Mouse (Mus musculus) gonadal fat pad, adult 2 months (tissue): ENCODE data around the gene Peli2. TPM values are rescaled to one million over a fixed set of nuclear protein-coding genes. Genes with fewer than 3 reads are reported as not detected.

Experiments used
- DNase-seq: peaks from one replicate; pipeline ENCODE4 v3.0.0-alpha.2; 2012; ENCODE audit warnings: low read depth
- polyA plus RNA-seq: library from polyadenylated mRNA; depleted of rRNA; stranded (reverse); fragments of >200 nt; gene quantifications from 2 replicates; pipeline ENCODE4 v1.2.3, GENCODE M21; 2012

Gene Peli2
- polyA plus RNA-seq, 1 experiment: 31.4 TPM

DNA sequence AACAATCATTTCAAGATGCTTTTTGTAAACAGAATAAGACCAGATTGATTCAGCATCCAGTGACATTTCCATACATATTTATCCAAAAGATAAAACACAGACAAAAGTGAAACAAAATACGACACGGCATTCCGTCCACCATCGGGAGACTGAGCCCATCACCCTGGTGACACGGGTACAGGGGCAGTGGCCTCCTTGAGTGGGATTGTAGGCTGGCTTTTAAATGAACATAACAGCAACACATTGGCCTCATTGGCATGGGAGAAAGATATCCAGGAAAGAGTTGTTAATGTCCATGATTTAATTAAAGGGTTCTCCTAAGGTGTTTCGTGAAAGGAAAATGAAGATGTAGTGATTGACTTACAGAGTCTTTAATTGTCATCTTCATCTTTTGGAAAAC is 5.3 kb downstream of the Peli2 start:
- DNase-seq: no peak

DNA sequence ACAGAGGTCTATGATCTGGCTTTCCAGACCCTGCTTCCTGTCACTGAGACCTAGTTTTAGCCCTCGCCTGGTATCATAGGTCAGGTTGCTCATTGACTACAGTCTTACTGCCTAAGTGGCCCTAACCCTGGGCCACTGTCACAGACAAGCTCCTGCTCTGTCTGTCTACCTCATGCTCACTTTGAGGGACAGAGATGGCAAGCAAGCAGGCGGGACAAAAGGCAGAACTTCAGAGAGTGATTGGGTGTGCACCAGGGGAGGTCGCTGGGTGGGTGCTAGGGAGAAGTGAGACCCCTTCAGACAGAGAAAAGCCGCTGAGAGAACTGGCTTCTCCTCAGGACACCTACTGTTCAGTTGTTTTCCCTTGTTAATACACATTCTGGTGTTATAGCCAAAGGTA is 6.3 kb downstream of the Peli2 start:
- no peak for DNase-seq

- no peak for DNase-seq
Observed at GRCm38 (mm10) chr14:48127609-48128185, 7.1 kb downstream of the Peli2 start.

DNA sequence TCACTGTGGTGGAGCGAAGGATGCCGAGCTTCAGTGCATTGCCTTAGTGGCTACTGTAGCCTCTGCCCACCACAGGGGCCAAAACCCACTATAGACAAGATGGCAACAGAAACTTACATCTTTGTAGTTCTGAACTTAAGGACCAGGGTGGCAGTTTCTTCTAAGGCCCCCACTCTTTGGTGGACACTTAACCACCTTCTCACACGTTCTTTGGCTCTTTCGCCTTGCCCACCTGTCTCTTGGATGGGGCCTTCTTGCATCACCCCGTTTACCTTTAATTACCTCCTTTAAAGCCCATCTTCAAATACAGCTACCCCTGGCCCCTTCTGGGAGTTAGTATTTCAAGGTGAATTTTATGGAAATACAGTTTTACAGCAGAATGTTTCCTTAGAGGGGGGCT is 8.1 kb downstream of the Peli2 start:
- DNase-seq: no peak

GRCm38 (mm10) chr14:48130021-48130420 is 9.4 kb downstream of the Peli2 start:
- DNase-seq: no peak

DNA sequence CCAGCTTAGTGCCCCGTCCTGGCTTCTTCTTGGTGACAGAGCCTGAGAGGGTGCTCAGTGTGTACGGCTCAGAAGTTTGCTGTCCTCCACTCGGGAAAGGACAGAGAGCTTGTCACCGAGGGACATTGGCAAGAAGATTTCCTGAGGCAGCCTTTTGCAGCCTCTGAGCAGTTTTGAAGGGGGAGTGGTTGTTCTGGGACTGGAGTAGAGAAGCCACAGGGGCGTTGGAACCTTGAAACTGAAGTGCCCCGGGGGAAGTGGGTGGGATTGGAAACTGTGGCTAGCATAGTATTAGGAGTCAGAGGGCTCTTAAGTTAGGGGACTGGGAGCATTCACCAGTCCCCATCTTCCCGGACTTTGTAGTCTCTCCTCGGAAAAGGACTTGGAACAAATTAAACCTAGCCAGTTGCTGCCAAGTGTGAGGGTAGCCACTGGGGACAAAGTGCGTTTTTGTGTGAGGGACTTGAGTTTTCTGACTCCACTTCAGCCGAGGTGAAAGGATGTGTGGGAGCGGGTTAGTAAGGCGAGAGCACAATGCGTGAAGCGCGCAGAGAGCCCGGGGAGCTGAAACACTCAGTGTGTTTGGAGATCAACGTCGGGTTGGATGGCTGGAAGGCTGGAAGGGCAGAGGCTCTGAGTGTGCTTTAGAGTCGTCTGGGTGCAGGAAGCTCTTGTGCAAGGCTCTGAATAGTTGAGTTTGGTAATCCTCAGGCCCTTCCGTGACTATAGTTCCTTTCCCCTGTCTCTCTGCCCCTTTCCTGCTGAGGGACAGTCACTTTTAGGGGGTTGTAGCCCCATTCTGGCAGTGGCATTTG is 10.3 kb downstream of the Peli2 start:
- DNase-seq: no peak

DNA sequence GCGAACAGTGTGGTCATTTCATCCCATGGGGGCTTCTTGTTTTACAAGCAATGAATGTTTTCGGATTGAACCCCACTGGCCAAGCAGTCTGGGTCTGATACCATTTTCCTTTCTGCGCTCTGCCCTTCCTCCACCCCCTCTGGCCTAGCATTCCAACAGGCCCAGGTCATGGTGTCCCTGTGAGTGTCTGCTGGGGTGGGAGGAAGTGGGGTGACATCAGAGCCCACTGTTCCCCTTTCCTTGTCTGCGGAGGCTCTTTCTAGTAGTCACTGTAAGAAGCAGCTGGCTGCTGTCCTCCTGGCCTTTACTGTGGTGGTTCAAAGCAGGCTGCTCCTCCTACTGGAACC is 10.9 kb downstream of the Peli2 start:
- DNase-seq: no peak

DNA sequence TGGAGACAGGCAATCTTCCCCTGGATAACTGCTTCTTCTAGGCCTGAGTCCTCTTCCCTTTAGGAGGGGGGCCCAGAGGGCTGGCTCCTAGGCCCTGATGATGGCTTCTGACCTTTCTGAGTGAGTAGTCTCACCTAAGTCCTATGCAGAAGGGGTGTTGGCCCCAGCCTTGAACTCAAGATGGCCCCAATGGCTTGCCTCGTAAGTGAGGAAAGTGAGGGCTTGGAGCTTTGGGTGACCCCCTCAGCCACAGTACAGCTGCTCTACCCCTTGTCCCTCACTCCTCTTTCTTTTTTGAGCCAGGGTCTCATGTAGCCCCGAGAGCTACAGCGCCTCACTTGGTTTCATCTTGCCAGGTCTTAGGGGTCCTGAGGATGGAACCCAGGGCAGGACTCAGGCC is 11.6 kb downstream of the Peli2 start:
- no peak for DNase-seq

- no peak for DNase-seq
Observed at GRCm38 (mm10) chr14:48132865-48133802, 12.5 kb downstream of the Peli2 start.

DNA sequence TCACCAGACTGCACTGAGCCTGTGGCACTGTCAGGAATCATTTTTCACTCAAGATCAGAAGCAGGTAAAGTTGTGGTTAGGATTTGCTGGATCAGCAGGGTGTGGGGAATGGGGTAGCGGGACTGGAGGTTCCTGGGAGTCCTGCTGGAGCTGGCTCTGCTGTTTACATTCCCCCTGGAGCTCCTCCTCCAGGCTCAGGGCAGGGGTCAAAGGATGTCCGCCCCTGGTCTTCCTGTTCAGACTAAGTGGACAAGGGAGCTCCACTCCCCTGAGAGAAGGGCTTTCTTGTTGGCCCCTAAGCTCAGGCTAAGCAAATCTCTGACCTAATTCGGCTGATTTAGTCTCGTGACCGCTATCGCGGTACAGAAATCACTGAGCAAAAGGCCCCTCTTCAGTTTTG is 13.7 kb downstream of the Peli2 start:
- no peak for DNase-seq

DNA sequence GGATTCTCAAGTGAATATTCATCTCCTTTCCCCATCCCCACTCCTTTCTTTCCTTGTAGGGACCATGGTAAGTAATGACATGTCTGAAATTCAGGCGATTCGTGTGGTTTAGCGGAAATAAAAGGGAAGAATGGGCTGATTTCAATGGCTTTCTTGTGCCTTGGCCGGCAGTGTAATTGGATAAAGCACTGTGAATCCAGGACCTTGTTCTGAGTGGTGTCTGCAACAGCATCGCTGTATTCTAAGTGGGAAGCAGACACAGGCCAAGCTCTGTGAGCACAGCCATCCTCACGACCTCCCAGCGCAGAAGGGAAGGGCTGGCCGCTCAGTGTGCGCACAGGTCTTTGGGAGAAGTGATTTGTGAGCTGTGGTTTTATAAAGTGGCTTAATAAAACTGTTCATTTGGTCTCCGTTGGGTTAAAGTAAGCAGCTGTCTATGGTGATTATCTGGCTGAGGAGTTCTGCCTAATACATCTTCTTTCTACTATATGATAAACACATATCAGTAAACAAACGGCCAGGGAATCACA is 15.3 kb downstream of the Peli2 start:
- DNase-seq: no peak

DNA sequence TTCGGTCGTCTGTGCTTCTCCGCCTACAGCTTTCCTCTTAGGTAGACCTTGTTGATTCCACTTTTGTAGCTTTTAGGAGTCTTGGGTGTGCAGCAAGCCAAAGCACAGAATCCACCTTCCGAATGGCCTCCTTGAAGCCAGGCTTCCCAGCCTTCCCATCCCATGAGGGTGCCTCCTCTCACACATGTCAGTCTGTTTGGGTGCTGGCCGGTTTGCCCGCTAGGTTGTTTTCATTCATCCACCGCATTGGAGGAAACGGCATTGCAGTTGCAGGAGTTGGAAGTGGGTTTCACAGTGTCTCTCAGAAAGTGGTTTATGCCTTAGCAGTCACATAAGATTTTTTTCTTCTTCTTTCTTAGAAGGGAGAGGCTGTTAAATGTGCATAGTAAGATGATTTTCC is 17.1 kb downstream of the Peli2 start:
- DNase-seq: no peak

DNA sequence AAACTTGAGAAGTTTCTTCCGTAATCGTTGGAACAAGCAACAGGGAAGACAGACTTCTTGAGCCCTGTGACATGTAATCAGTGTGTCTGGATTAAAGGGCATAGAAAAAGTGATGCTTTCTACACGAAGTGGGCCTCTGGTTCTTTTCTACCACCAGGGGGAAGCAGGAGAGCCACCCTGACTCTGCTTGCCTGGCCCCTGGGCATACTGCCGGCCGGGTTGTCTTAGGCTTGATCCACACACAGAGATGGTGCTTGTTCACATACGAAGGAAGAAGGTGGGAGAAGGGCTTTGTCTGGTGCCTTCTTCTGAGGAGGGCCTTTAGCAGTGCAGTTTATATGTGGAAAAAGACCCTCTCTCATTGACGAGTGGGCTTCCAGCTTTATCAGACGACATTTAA is 17.5 kb downstream of the Peli2 start:
- DNase-seq: no peak

GRCm38 (mm10) chr14:48139409-48139808 is 18.8 kb downstream of the Peli2 start:
- DNase-seq: no peak

GRCm38 (mm10) chr14:48141694-48142093 is 21.1 kb downstream of the Peli2 start:
- no peak for DNase-seq

DNA sequence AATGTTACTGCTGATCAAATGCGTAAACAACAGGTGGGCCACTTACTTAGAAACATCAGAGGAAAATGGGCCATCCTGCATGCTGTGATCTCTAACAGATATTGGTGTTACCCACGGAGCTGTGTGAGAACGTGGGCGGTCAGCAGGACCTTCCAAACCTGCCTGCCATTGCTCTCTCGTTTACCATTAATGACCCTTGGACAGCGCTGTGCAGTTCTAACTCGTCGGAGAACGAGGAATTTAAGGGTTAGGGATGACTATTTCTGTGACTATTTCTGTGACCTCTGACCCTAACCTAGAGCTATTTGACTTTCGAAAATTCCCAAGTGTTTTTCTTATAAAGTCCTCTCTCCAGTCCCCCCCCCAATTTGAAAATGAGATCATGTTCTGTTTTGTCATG is 22.1 kb downstream of the Peli2 start:
- no peak for DNase-seq

DNA sequence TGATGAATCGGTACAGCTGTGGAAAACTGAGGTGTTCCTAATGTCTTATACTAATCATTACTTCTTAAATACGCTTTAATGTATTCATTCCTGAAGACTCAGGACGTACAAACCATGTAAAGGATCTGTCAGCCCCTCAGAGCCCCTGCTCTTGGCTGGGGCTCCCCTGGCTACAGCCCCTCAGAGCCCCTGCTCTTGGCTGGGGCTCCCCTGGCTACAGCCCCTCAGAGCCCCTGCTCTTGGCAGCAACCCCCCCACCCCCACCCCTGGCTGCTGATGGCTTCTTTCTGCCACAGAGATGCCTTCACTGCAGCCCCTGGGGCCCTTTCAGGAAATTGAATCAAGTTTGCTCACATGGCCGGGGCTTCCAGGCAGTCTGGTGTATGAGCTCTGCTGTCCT is 22.5 kb downstream of the Peli2 start:
- DNase-seq: no peak

GRCm38 (mm10) chr14:48144330-48144729 is 23.7 kb downstream of the Peli2 start:
- no peak for DNase-seq

DNA sequence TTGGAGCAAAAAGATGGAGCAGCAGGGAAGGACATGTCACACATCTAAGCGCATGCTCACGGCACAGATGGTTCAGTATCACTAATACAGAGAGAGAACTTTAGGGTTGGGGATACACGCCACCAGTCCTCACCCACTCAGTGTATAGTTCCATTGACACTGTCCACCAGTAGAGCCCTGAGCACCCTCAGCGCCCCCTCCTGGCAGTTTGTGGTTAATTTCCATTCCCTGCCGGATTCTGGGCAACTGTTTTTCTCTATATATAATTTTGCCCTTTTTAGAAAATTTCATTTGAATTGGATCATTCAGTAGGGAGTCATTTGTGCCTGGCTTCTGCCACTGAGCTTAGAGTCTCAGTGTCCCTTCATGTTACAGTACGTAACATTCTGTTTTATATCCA is 27.1 kb downstream of the Peli2 start:
- DNase-seq: no peak

DNA sequence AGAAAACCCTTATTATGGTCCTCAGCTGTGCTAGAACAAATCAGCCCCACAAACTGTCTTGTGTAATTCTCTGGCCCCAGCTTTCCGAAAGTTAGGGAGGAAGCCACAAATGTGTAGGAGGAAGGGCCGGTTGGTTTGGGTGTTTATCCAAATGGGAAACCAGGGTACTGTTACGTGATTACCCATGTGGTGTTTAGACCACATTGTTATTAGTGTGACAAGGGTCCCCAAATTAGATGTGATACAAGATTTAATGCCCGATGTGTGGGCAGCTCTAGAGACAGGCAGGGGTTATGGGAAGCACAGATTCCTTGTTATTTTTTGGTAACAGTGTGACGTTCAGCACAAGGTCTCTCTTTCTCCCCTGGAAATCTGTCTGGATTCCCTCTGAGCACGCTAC is 28.0 kb downstream of the Peli2 start:
- DNase-seq: no peak

GRCm38 (mm10) chr14:48149351-48149750 is 28.7 kb downstream of the Peli2 start:
- no peak for DNase-seq

DNA sequence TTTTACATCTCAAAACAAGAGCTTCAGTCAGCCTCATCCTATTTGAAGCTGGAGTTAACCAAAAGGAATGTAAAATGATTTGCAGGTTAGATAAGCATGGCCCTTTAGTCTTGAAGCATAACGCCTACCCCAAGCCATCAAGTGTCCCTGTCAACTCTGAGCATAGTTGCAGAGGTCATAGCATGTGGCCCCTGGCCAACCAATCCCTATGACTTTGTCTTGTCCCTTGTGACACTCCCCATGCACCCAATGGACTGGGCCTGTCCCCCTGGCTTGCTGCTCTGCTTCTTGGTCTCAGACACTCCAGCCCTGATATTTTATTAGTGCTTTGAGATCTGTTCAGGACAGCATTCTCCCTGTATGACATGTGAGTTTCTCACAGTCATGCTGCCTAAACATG is 30.3 kb downstream of the Peli2 start:
- no peak for DNase-seq
